Mouse (Mus musculus) kidney, embryonic 14.5 days (tissue): ENCODE measurements around the gene Nprl3. TPM values are rescaled to one million over a fixed set of nuclear protein-coding genes. Genes with fewer than 3 reads are reported as not detected.
"Not testable (repeated sequence)": the region's sequence is repeated elsewhere in the genome, so short reads cannot be mapped to it uniquely, and the experiment has no call there.

Source experiments
- ATAC-seq: fragments of 200-750 bp; cut with Nextera tagmentation; 2 replicates; pipeline ENCODE4 v1.8.0; 2017; ENCODE audit warnings: moderate number of reproducible peaks, mild to moderate bottlenecking, moderate TSS enrichment, moderate library complexity; ENCODE audit not compliant: low FRiP score, low TSS enrichment
- H3K27ac ChIP-seq: fragments of 300-500 bp; sonication (generic); 2 replicates; pipeline ENCODE4 v1.5.1; 2014; ENCODE audit warnings: low read depth, mild to moderate bottlenecking, low read length, moderate library complexity, mixed read lengths
- H3K27me3 ChIP-seq: fragments of 300-500 bp; sonication (generic); 2 replicates; pipeline ENCODE4 v1.6.1; 2014; ENCODE audit warnings: mild to moderate bottlenecking, low read length; ENCODE audit not compliant: control insufficient read depth, insufficient read depth
- H3K36me3 ChIP-seq: fragments of 300-500 bp; sonication (generic); 2 replicates; pipeline ENCODE4 v1.6.1; 2014; ENCODE audit warnings: low read length, mixed read lengths; ENCODE audit not compliant: control insufficient read depth, insufficient read depth
- H3K4me1 ChIP-seq: fragments of 300-500 bp; sonication (generic); 2 replicates; pipeline ENCODE4 v1.6.1; 2014; ENCODE audit warnings: low read length, mixed read lengths; ENCODE audit not compliant: control insufficient read depth, insufficient read depth
- H3K4me2 ChIP-seq: fragments of 300-500 bp; sonication (generic); replicated peaks from 2 replicates; pipeline ENCODE4 v1.6.1; 2014; ENCODE audit warnings: low read depth, mild to moderate bottlenecking, low read length
- H3K4me3 ChIP-seq: fragments of 300-500 bp; sonication (generic); 2 replicates; pipeline ENCODE4 v1.5.1; 2014; ENCODE audit warnings: mild to moderate bottlenecking, low read length
- H3K9ac ChIP-seq: fragments of 300-500 bp; sonication (generic); 2 replicates; pipeline ENCODE4 v1.6.1; 2014; ENCODE audit warnings: low read depth, mild to moderate bottlenecking, low read length, moderate library complexity
- H3K9me3 ChIP-seq: fragments of 300-500 bp; sonication (generic); 2 replicates; pipeline ENCODE4 v1.6.1; 2016; ENCODE audit warnings: low read length; ENCODE audit not compliant: control insufficient read depth
- WGBS: fragments of 180-500 bp; shearing (Covaris S2); extraction: QIAGEN DNeasy Blood & Tissue Kit; methylation state at CpG from one replicate; pipeline ENCODE4 v1.1.7; 2014; 5-methylcytosine and 5-hydroxymethylcytosine counted together
- polyA plus RNA-seq: library from polyadenylated mRNA; unstranded; fragments of >200 nt; fragmentation: Nextera tagmentation; extraction: Ambion mirVana; gene quantifications from 2 replicates; pipeline ENCODE4 v1.2.1, GENCODE M21; 2014

The Nprl3 gene
- polyA plus RNA-seq, 1 experiment from 2014 or later = 45.5 TPM

DNA sequence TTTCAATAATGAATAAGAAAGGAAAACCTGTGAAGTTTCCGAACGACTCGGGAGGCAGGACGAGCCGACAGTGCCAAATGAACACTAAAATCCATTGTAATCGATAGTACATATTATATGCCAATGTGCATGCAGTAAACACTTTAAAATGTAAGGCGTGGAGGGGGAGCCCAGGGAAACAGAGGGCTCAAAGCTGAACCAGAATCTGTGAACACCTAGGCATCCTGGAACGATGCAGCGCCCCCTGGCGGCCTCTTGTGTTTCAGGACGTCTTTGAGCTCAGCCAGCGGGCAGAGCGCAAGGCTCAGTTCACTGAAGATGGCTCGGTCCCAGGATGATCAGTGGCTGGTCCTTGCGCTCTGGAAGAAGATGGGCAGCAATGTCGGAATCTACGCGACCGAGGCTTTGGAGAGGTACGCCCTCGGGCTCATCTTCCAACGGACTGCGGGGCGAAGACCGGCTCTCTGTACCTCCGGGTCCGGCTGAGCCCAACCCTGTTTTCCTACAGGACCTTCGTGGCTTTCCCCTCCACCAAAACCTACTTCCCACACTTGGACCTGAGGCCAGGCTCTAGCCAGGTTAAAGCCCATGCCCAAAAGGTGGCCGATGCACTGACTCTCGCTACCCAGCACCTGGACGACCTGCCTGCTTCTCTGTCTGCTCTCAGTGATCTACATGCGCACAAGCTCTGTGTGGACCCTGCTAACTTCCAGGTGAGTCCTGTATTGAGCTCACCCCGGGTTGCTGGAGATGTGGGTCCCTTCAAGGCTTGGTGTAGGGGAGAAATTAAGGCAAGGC lies 19.4 kb upstream of the Nprl3 start, which contains the start of gene Hbq1b:
Gene Hbq1b (plus strand): TSS at position 271 of the 798 bp plus-strand sequence.
- ATAC-seq = peak; percentile 75
- peak within 1 kb of the TSS; percentile 25; the same call in 1 of the 2 replicates for H3K4me3 ChIP-seq
- not testable (repeated sequence) for H3K9ac ChIP-seq, H3K36me3 ChIP-seq, H3K9me3 ChIP-seq, H3K27me3 ChIP-seq, H3K27ac ChIP-seq, H3K4me1 ChIP-seq
- 23% methylated on average over 30 of the region's 33 CpGs for WGBS
- peak within 1 kb of the TSS; percentile 41; the same call in 1 of the 2 replicates for H3K4me2 ChIP-seq

DNA sequence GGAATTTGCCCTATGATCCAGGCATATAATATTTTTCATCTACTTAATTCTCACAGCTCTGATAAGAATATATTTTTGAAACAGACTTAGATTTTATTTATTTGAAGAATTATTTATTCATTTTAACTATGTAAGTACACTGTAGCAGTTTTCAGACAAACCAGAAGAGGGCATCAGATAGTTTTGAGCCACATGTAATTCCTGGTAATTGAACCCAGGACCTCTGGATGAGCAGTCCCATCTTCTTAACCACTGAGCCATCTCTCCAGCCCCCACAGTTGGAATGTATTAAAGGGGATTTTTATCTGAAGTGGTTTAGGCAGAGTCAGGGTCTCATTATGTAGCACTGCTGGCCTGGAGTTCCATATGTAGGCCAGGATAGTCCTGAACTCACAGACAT lies 18.4 kb upstream of the Nprl3 start:
- not testable (repeated sequence) for H3K27ac ChIP-seq, H3K9me3 ChIP-seq

DNA sequence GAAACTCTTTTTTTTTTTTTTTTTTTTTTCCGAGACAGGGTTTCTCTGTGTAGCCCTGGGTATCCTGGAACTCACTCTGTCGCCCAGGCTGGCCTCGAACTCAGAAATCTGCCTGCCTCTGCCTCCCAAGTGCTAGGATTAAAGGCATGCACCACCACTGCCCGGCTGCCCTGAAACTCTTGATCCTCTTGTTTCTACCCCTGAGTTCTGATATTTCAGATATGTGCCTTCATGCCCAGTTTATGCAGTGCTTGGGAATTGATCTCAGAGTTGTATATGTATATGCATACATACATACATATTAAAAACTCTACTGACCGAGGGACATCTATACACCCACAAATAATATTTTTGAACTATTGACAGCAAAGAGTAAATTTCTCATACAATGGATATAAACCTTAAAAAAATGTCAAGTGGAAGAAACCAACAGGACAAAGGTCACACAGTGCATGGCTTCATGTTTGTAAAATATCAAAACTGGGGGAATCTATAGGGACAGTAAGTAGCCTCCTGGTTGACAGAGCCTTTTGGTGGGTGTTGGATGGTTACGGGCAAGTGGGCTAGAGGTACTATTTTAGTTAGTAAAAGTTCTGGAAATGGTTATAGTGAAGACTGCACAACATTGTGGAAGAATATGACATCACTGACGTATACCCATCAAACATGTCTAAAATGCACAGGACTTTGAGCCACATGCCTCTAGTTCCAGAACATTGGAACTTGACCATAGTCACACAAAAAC lies 17.7 kb upstream of the Nprl3 start:
- H3K9me3 ChIP-seq = no peaks in the 10 kb centered on the region
- H3K9ac ChIP-seq = no peak overlapping the region
- H3K4me3 ChIP-seq = no peak overlapping the region
- no peak for ATAC-seq
- H3K27me3 ChIP-seq = peaks cover 6% of the 10 kb centered on the region; the same call in 1 of the 2 replicates
- H3K4me1 ChIP-seq = no peaks in the 10 kb centered on the region
- H3K36me3 ChIP-seq = no peaks in the 10 kb centered on the region
- no peak overlapping the region for H3K4me2 ChIP-seq
- WGBS = 84% methylated on average over 7 of the region's 7 CpGs
- H3K27ac ChIP-seq = no peak overlapping the region

More for the DNA sequence above, 18.4 kb upstream of the Nprl3 start:
- not testable (repeated sequence) for H3K4me1 ChIP-seq, H3K27me3 ChIP-seq, H3K4me2 ChIP-seq, H3K4me3 ChIP-seq, H3K9ac ChIP-seq, ATAC-seq, H3K36me3 ChIP-seq

DNA sequence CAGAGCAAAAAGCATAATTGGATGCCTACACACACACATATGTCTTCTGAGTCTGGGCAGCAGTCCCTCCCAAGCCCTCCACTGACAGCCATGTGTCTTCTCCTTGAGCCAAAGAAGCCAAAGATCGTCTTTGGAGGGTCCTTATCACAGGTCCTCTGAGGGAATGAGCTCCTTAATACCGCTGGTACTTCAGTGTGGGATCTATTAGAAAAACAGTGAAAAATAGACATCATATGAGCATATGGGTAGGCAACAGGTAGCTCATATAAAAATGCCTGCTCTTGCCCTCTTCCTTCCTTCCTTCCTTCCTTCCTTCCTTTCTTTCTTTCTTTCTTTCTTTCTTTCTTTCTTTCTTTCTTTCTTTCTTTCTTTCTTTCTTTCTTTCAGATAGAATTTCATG lies 17.1 kb upstream of the Nprl3 start:
- 64% methylated on average over 2 of the region's 2 CpGs for WGBS
- H3K4me2 ChIP-seq, H3K9ac ChIP-seq, H3K4me1 ChIP-seq, H3K27ac ChIP-seq, H3K36me3 ChIP-seq, H3K9me3 ChIP-seq, H3K4me3 ChIP-seq, ATAC-seq, H3K27me3 ChIP-seq: not testable (repeated sequence)

DNA sequence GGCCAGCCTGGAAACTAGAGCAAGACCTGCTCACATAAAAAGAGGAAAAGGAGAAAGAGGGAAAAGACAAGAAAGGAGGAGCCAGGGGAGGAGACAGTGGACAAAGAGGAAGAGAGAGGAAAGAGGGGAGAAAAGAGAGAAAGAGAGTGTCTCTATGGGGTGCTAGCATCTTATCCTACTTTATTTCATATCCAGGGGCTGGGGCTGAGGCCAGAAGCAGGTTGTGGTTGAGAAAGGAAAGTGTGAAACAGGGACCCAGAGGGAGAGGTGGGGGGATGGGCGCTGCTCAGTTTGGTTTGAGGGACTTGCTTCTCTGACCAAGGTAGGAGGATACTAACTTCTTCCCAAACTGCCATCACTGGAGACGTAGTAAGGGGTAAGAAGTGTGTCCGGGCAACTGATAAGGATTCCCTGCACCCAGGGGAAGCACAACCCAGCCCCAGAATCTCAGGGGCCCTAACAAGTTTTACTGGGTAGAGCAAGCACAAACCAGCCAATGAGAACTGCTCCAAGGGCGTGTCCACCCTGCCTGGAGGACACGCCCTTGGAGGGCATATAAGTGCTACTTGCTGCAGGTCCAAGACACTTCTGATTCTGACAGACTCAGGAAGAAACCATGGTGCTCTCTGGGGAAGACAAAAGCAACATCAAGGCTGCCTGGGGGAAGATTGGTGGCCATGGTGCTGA lies 15.7 kb upstream of the Nprl3 start, which contains the start of gene Hba-a1:
Gene Hba-a1 (plus strand): TSS at position 421 of the 687 bp plus-strand sequence.
- no CpG with 5 or more reads among the region's 5 CpGs for WGBS
- not testable (repeated sequence) for H3K9me3 ChIP-seq, H3K27me3 ChIP-seq, H3K4me1 ChIP-seq, H3K9ac ChIP-seq, H3K4me2 ChIP-seq, H3K27ac ChIP-seq, H3K4me3 ChIP-seq, H3K36me3 ChIP-seq, ATAC-seq

DNA sequence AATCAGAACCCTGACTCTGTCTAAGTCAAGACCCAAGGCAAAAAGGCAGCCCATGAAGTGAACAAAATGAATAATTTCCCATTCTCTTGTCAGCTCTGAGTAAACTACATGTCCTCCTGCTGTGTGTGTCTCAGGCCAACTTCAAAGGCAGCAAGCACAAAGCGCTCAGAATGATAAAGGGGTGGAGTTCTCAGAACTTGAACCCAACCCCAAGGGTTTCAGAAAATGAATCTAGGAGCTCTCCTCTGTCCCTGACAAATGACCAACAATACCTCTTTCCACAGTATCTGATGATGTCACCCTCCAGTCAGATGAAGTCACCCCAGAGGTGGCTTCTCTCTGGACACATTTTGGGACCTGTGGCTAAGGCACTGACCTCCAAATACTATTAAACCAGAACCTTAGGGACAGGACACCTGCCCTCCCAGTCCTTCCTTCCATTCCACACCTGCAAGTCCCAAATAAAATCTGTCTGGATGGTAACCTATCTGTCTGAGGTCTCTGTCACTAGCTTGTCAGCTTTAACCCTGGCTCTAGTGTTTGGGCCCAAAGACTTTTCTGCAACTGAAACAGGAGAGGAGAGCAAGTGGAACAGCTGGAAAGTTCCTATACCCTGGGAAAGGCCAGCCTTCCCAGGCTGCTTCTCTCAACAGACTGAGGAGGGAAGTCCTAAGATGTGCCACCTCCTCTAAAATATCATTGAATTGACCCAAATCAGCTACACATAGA lies 14.1 kb upstream of the Nprl3 start:
- peaks cover 5% of the 10 kb centered on the region; the same call in 1 of the 2 replicates for H3K27me3 ChIP-seq
- no peaks in the 10 kb centered on the region for H3K9me3 ChIP-seq
- 74% methylated on average over 1 of the region's 1 CpGs for WGBS
- no peak overlapping the region for H3K4me2 ChIP-seq
- no peak overlapping the region for H3K4me3 ChIP-seq
- no peak for ATAC-seq
- H3K27ac ChIP-seq = no peak overlapping the region
- H3K36me3 ChIP-seq = no peaks in the 10 kb centered on the region
- no peak overlapping the region for H3K9ac ChIP-seq
- no peaks in the 10 kb centered on the region for H3K4me1 ChIP-seq

DNA sequence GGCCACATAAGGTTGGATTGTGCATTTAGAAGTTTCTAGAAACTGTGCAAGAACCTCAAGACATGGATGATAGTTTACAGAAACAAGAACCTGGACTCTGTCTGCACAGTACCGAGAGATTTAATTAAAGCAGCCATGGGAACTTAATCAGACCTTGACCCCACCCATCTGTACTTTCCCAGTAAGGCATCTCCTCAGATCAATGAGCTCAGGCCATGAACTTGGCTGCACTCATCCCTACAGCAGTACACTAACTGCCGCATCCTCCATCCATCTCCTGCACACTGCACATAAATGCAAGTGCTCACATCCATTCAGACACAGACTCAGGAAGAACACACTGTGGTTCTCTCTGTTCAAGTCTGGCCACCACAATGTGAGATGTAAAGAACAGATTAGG lies 13.1 kb upstream of the Nprl3 start:
- WGBS = 52% methylated on average over 2 of the region's 2 CpGs
- no peak for ATAC-seq
- H3K27me3 ChIP-seq = peaks cover 5% of the 10 kb centered on the region; the same call in 1 of the 2 replicates

DNA sequence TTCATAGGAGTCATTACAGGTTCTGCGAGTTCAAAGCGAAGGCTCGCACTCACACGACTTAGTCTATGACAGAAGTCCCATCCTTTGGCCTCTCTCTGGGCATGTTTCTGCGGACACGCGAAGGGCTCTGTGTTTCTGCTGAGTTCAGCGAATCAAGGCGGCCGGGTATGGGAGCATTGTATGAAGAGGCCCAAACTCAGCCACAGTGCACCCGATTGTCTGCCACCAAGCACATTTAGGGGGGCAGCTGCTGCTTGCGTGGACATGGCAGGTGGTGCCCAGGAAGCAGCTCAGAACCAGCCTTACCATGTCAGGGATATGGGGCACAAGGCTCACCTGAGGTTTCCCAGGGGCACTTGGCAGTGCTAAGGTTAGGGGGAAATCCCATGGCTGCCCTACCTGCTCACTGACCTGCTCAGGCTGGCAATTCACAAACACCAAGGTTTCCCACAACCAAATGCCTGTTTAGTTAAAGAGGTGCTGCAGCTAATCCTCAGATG lies 11.0 kb upstream of the Nprl3 start:
- peaks cover 5% of the 10 kb centered on the region; the same call in 1 of the 2 replicates for H3K27me3 ChIP-seq
- H3K9me3 ChIP-seq = no peaks in the 10 kb centered on the region
- WGBS = 82% methylated on average over 12 of the region's 12 CpGs
- H3K9ac ChIP-seq = no peak overlapping the region
- no peak overlapping the region for H3K27ac ChIP-seq
- no peak overlapping the region for H3K4me2 ChIP-seq
- H3K4me1 ChIP-seq = no peaks in the 10 kb centered on the region
- H3K4me3 ChIP-seq = no peak overlapping the region
- ATAC-seq = no peak
- no peaks in the 10 kb centered on the region for H3K36me3 ChIP-seq

More for the DNA sequence above, 13.1 kb upstream of the Nprl3 start:
- Histone ChIP-seq H3K27ac (no peak overlapping the region), H3K9ac (no peak overlapping the region), H3K9me3 (no peaks in the 10 kb centered on the region), H3K4me3 (no peak overlapping the region), H3K4me1 (no peaks in the 10 kb centered on the region), H3K4me2 (no peak overlapping the region), H3K36me3 (no peaks in the 10 kb centered on the region)
